Mouse (Mus musculus): ENCODE measurements at regions not wholly inside any gene's neighbourhood (a gene's known extent, or its start where the extent isn't known, plus 50 kb on each side); places are given as distances from the start of the nearest gene placed in this dataset.
"Not testable (repeated sequence)": the region's sequence is repeated elsewhere in the genome, so short reads cannot be mapped to it uniquely, and the experiment has no call there.

- not testable (repeated sequence) for H3K4me1 ChIP-seq (replicated peaks); H3K9ac ChIP-seq; H3K27me3 ChIP-seq (replicated peaks); ATAC-seq; H3K4me3 ChIP-seq (replicated peaks); H3K36me3 ChIP-seq; H3K4me2 ChIP-seq (replicated peaks); H3K9me3 ChIP-seq; H3K27ac ChIP-seq
- WGBS: 90% methylated on average over 8 of the region's 8 CpGs
Measured at GRCm38 (mm10) chr1:50025766-50026165, 874.7 kb upstream of the Tmeff2 start.

- 73% methylated on average over 3 of the region's 3 CpGs for WGBS
- Histone ChIP-seq H3K9ac (no peak overlapping the region), H3K4me2 (replicated peaks) (no peak overlapping the region), H3K4me1 (replicated peaks) (no peaks in the 10 kb centered on the region), H3K27ac (no peak overlapping the region), H3K27me3 (replicated peaks) (no peaks in the 10 kb centered on the region), H3K36me3 (no peaks in the 10 kb centered on the region), H3K9me3 (no peaks in the 10 kb centered on the region), H3K4me3 (replicated peaks) (no peak overlapping the region)
- ATAC-seq: no peak
Measured at GRCm38 (mm10) chr1:50035261-50035660, 865.2 kb upstream of the Tmeff2 start.

GRCm38 (mm10) chr1:50045816-50046215, 854.6 kb upstream of the Tmeff2 start:
- no peak overlapping the region for H3K9ac ChIP-seq
- H3K4me1 ChIP-seq (replicated peaks): no peaks in the 10 kb centered on the region
- no peaks in the 10 kb centered on the region for H3K27me3 ChIP-seq (replicated peaks)
- no peaks in the 10 kb centered on the region for H3K36me3 ChIP-seq
- H3K9me3 ChIP-seq: no peaks in the 10 kb centered on the region
- peak; percentile 93 for ATAC-seq
- no peak overlapping the region for H3K4me3 ChIP-seq (replicated peaks)
- H3K27ac ChIP-seq: no peak overlapping the region
- no peak overlapping the region for H3K4me2 ChIP-seq (replicated peaks)

GRCm38 (mm10) chr1:50089731-50090130, 810.7 kb upstream of the Tmeff2 start:
- H3K4me2 ChIP-seq (replicated peaks): no peak overlapping the region
- H3K27me3 ChIP-seq (replicated peaks): no peaks in the 10 kb centered on the region
- H3K9me3 ChIP-seq: no peaks in the 10 kb centered on the region
- no peaks in the 10 kb centered on the region for H3K4me1 ChIP-seq (replicated peaks)
- H3K4me3 ChIP-seq (replicated peaks): no peak overlapping the region
- no peak overlapping the region for H3K27ac ChIP-seq
- no peak for ATAC-seq
- no peaks in the 10 kb centered on the region for H3K36me3 ChIP-seq
- no peak overlapping the region for H3K9ac ChIP-seq

Data from intestine, embryonic 15.5 days (tissue).